Mouse (Mus musculus) myocyte (in vitro differentiated cells): ENCODE results near the gene Sod3.

Experiments used
- POLR2A ChIP-seq: IDR thresholded peaks from one replicate; pipeline ENCODE4 v1.6.1; 2011; ENCODE audit warnings: low read depth, mild to moderate bottlenecking, control low read depth, moderate library complexity; ENCODE audit not compliant: insufficient read length
- REST ChIP-seq: IDR thresholded peaks from one replicate; pipeline ENCODE4 v1.6.1; 2011; ENCODE audit warnings: mild to moderate bottlenecking, control low read depth, moderate library complexity; ENCODE audit not compliant: insufficient read depth, insufficient read length
- TCF12 ChIP-seq: IDR thresholded peaks from one replicate; pipeline ENCODE4 v1.6.1; 2011; ENCODE audit warnings: mild to moderate bottlenecking, control low read depth; ENCODE audit not compliant: poor library complexity, insufficient read depth, severe bottlenecking

- TF ChIP-seq TCF12, result no peak
- no peak for TF ChIP-seq POLR2A
- no peak for TF ChIP-seq REST
Measured at GRCm38 (mm10) chr5:52391471-52391870, 27.9 kb downstream of the Sod3 start.
